Mouse (Mus musculus) erythroblast, adult 5-6 weeks (primary cell): ENCODE data around the gene Tnik. TPM values are rescaled to one million over a fixed set of nuclear protein-coding genes. Genes with fewer than 3 reads are reported as not detected.

Experiments
- ATAC-seq: replicated peaks from 2 replicates; pipeline ENCODE4 v1.8.0; 2016; ENCODE audit warnings: moderate number of reproducible peaks, mild to moderate bottlenecking, moderate TSS enrichment, inconsistent platforms; ENCODE audit not compliant: poor library complexity, low FRiP score, severe bottlenecking
- total RNA-seq, 2 experiments: library from RNA; stranded (forward) in 1 of 2; stranded (reverse) in 1 of 2; fragments of 150-400 nt in 1 of 2; fragments of 200-764, 138-1000 nt in 1 of 2; gene quantifications; 2 replicates each; pipeline versions ENCODE4 v1.2.3 to v1.2.4; 2015 to 2017; ENCODE audit warnings: low replicate concordance in 2 of 2

Tnik gene
- total RNA-seq (2015; ENCODE audit: low replicate concordance) (0.19 and 3.6 TPM in 2 replicates), total RNA-seq (2017; ENCODE audit: low replicate concordance) (2.2 and 2.5 TPM in 2 replicates)

DNA sequence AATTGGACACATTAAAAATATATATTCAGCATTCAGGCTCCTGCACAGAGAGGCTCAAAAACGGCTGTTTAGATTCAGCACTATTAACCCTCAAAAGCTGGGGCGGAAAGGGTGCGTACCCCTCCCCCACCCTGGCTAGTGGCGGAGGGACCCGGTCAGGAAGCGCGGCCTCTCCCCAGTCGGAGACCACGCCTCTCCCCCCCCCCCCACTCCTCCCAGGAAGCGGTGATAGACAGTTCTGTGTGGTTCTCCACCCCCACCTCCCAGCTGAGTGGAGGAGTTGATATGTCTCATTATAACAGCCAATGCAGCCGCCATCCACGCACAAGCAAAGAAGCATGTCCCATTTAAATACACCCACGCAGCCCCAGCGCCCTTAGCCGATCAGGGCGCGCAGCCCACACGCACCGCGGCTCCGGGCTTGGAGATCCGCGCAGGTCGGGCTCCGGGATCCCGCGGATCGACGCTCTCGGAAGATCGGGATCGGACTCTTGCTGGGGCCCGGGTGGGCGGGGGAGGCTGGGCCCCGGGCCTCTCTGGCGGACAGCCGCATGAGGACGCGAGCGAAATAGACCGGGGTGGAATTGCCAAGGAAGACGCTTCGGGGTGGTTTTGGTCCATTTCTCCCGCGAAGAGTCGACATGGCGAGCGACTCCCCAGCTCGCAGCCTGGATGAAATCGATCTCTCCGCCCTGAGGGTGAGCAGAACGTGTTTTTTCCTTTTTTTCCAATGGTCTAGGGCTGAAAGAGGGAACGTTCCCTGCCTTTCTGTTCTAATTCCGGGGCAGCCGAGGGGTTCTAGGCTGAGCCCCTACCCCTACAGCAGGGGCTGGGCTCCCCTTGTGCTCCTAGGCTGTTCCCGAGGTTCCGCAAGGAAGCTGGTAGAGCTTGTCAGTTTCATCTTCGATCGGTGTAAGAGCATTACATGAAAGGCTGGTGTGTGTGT lies at the start of gene Tnik:
TSS of gene Tnik (plus strand) at position 213 of the 946 bp plus-strand sequence.
- no peak for ATAC-seq

- ATAC-seq, result no peak
Measured at GRCm38 (mm10) chr3:28214886-28215311, 48.1 kb upstream of the Tnik start.

GRCm38 (mm10) chr3:28217001-28217400 lies 46.0 kb upstream of the Tnik start:
- ATAC-seq, result no peak

GRCm38 (mm10) chr3:28219533-28219932 lies 43.5 kb upstream of the Tnik start:
- no peak for ATAC-seq

- ATAC-seq, result no peak
Measured at GRCm38 (mm10) chr3:28219964-28220363, 43.0 kb upstream of the Tnik start.

DNA sequence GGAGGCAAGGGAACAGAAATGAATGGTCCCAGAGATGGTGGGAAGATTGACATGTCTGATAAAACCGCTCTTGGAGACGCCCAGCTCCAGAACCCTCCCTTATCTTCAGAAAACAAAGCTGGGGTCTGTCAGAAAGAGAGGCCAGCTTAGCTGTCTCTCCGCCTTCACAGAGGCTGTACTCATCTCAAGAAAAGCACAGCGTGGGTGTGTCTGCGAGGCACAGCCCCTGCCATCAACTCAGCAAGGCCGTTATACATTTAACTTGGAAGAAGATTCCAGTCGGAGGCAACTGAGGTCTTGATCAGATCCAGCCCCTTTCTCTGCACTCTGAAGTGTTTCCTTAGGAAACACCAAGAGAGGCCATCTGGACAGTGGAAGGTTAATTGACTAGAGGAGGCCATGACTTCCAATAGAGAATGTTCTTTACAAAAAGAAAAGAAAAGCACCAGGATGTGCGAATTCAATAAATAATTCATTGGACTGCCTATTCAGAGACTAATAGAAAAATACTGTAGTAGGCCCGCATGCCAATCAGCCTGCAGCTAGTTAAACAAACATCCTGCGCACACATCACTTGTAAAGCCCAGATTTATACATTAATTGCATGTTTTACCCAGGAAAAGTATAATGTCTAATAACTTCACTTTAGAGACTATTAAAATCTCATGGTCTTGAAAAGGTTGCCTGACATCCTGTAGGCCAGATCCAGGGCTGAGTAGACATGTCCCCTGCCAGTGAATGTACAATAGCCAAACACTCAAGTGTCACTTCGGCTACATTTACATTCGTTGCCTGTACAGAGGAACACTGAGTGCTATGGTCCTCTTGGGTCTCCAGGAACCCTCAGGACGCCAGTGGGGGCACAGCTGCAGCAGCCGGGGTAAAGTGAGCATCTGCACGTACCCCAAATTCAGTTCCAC lies 38.3 kb upstream of the Tnik start:
- no peak for ATAC-seq

GRCm38 (mm10) chr3:28225357-28225905 lies 37.6 kb upstream of the Tnik start:
- ATAC-seq, result no peak

GRCm38 (mm10) chr3:28226181-28226580 lies 36.8 kb upstream of the Tnik start:
- no peak for ATAC-seq

DNA sequence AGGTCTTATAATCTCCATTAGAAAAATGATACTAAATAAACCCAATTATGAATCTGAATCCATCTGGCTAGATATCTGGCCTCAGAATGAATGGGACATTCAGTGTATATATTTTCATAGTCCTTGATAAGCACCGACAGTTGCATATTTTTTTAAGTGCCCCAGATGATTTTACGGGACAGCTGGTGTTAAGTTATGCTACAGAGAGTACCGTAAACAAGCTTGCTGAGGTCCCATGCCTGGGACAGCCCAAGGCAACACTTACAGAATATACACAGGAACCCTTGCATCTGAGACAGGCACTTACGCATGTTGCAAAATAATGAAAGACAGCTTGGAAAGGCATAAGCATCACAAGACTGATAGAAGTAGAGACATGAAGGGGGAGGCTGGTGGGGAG lies 34.1 kb upstream of the Tnik start:
- ATAC-seq, result no peak

DNA sequence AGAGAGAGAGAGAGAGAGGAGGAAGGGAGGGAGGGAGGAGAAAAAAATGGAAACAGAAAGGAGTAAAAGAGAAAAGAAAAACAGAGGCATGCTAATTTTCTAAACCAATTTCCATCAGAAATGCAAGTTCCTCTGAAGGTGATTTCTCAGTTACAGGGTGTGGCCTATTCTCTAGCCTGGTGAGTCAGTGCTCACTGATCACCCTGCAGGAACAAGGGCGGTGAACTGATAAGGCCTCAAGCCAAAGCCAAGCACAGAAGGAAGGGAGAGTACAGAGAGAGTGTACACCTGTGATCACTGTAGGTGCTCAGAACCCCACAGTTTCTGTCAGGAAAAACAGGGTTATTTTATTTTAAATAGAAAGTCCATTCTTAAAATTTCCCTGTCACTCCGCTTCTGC lies 33.5 kb upstream of the Tnik start:
- no peak for ATAC-seq

- no peak for ATAC-seq
Measured at GRCm38 (mm10) chr3:28232885-28233284, 30.1 kb upstream of the Tnik start.

DNA sequence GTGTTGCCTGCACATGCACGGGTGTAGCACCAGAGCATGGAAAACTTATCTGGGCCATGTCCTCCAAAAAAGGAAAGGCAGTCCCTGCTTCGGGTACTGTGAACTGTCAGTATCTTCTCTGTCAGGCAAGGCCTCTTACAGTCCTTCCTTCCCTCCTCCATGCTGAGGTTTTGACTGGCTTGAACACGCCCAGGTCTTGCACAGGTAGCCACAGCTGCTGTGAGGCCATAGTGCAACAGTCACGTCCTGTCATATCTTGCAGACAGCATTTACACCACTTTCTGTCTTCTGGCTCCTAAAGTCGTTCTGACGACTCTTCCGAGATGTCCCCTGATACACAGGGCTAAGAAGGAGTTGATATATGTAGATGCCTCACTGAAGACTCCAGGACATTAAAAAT lies 28.8 kb upstream of the Tnik start:
- ATAC-seq, result no peak

- ATAC-seq, result no peak
Measured at GRCm38 (mm10) chr3:28236689-28237088, 26.3 kb upstream of the Tnik start.

DNA sequence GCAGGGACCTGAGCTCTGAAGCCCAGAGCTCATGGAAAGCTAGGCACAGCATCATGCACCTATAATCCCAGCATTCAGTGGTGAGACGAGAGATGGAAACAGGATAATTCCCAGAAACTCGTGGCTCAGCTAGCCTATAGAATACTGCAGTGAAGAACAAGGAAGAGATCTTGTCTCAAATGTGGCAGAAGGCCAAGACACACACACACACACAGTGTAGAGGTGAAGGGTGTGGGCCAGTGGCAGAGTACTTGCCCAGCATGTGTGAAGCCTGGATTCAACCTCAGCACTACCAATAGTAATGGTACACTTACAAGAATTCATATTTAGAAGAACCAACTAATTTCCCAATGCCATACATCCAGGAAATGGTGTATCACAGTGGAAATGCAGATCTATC lies 24.9 kb upstream of the Tnik start:
- no peak for ATAC-seq

- ATAC-seq, result no peak
Measured at GRCm38 (mm10) chr3:28242561-28242960, 20.5 kb upstream of the Tnik start.

GRCm38 (mm10) chr3:28244244-28244890 lies 18.6 kb upstream of the Tnik start:
- no peak for ATAC-seq

DNA sequence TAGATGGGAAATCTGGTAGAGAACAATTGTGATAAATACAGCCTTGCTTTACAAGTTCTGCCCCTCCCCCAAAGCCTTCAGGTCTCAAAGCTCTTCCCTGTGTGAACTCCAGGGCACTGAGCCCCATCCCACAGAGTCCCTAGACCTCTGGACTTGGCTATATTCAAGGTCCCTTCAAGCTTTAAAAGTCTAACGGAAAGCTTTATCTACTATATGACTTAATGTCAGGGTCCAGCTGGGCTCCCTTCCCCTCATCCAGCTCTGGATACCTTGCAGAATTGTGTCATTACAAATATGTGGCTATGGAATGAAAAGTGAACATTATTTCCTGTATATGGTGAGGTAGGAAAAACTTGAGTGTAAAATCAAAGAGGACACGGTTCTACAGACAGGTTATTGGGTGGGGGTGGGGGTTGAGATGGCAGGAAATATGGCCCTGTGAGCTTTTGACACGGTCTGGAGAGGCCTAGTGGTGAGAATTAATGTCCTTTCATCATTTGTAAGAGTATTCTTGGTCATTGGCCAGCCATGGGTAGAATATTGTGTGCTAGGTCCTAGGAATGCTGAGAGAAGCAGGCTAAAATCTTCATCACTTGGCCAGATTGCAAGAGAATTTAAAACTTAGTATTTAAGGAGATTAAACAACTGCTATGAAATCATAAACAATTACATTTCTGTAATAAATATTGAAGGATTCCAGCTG lies 14.6 kb upstream of the Tnik start:
- ATAC-seq, result no peak

- ATAC-seq, result no peak
Measured at GRCm38 (mm10) chr3:28255711-28256110, 7.3 kb upstream of the Tnik start.

GRCm38 (mm10) chr3:28262371-28263001 lies 528 bp upstream of the Tnik start:
- no peak for ATAC-seq
